Mouse (Mus musculus) liver, adult 10 weeks (tissue): ENCODE data around the gene Rnf167. TPM values are rescaled to one million over a fixed set of nuclear protein-coding genes. Genes with fewer than 3 reads are reported as not detected.

Source experiments
- polyA plus RNA-seq: library from polyadenylated mRNA; stranded (reverse); fragments of 350-450 nt; fragmentation: Illumina TruSeq; extraction: RNeasy Lipid Tissue Mini Kit (QIAGEN cat#74804); gene quantifications from one replicate; pipeline ENCODE4 v1.2.3, GENCODE M21; 2014; ENCODE audit warnings: low read depth, low replicate concordance

The Rnf167 gene
- 21.5 TPM for polyA plus RNA-seq

GRCm38 (mm10) chr11:70646691-70647650 is at the start of gene Rnf167, which contains the start of gene Slc25a11:
TSS of gene Rnf167 (plus strand) at chr11:70647235.
TSS of gene Slc25a11 (minus strand) at chr11:70647479.

GRCm38 (mm10) chr11:70615516-70616093 is 31.4 kb upstream of the Rnf167 start, which contains the start of gene 4930544D05Rik:
TSS of gene 4930544D05Rik (plus strand) at chr11:70615848.

DNA sequence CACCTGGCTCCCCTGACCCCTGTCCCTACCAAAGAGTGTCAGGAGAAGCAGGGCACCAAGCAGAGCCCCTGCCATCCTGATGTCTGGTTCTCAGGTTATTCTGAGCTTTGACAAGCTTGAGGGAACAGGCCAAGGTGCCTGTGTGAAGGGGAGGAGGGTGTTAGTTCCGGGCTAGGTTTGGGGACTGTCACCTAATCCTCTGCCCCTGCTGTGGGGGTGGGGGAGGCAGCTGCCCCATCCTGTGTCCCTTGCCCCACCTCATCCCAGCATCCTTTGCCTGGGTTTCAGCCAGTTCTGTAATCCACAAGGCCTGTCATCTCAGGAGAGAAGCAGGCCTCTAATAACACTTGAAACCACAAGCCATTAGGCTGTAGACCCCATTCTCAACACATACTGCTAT is 27.9 kb upstream of the Rnf167 start, which contains the start of gene Chrne:
Gene Chrne, minus strand, starts transcription at position 116 of the 400 bp plus-strand sequence.

GRCm38 (mm10) chr11:70638714-70639278 is 8.2 kb upstream of the Rnf167 start, which contains the start of gene Gp1ba:
TSS of gene Gp1ba (plus strand) at chr11:70639122.

DNA sequence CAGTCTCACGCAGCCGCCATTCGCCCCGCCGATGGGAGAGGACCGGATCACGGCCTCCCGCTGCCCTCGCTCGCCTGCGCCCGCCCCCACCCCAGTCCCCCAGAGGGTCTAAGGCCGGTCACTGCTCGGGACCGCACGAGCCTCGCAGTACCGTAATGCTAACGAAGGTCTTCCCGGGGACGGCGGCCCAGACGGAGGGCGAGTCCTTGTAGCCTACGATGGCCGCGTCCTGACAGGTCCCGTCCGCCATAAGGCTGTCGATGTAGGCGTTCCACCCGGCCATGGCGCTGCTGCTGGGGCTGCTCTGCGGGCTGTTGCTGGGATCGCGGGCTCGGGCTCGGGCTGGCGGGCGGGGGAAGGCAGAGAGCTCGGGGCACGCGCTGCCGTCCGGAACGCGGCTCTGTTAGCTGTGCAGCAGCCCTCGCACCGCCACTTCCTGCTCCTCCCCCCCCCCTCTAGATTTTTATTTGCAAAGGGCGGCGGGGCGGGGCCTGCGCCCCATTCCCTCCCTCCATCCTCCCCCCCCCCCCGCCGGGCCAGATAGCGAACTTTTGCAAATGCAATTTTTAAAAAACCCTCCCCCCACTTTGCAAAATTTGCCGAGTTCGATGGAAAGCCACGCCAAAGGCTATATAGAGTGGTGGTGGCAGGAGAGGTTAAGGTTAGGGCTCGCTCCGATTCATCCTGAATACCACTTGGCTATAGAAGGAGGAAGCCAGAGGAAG is 7.3 kb downstream of the Rnf167 start, which contains the start of gene Pfn1:
Gene Pfn1, minus strand, starts transcription at position 447 of the 725 bp plus-strand sequence.

DNA sequence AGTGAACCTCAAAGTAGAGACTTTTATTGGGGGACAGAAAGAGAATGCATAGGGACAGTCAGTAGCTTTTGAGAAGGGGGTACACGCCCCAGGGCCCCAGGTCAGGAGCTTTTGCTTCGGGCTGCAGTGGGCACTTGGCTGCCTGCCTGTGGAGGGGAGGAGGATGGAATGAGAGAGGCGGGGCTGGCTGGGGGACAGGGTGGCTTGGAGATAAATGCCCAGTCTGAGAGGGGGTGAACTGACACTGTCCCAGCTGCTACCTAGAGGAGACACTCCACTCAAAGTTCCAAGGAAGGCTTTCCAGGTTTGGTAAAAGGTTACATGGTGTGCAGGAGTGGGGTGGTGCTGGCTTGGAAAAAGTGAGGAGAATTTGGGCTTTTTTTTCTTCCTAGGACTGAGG is 9.9 kb downstream of the Rnf167 start, which contains the start of gene Eno3:
Gene Eno3, plus strand, starts transcription at position 239 of the 400 bp plus-strand sequence.

DNA sequence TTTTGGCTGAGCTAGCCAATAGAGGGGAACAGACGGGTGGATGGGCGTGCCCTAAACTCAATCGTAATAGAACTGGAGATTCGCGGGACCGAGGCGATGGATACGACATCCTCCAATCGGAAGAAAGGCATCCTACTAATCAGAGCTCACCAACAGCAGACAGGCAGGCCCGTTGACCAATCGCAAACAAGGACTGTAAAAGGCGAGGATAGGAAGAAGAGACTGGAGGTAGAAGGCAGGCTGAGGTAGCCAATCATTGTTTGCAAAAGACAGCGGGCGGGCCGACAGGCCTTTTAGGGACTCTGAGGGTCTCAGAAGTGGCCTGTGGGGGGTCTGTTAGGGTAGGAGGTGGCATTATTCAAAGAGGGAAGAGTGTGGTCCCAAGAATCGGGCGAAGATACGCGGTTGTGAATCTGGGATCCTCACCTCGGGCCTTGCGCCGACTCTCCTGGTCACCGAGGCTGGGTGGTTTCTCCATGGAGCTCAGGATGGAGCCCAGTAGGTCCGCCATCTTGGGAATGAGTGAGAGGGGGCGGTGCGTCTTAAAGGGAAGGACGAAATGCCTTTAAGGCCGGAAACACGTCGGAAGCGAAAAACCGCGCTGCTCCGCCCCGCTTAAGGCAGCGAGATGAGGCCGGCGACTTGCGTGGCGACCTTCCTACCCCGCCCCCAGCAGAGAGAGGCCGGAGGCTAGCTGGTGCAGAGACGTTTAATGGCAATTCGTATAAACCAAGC is 21.9 kb downstream of the Rnf167 start, which contains the start of gene Spag7:
Gene Spag7, minus strand, starts transcription at position 646 of the 735 bp plus-strand sequence.

GRCm38 (mm10) chr11:70687601-70688199 is 40.7 kb downstream of the Rnf167 start, which contains the start of gene Camta2:
TSS of gene Camta2 (minus strand) at chr11:70688105.

GRCm38 (mm10) chr11:70699722-70700556 is 52.9 kb downstream of the Rnf167 start, which contains the start of the genes Inca1 and Kif1c:
TSS of gene Inca1 (minus strand) at chr11:70700155.
TSS of gene Kif1c (plus strand) at chr11:70700548.

Other genes with a start within 250 kb of the Rnf167 start
- 1.6 TPM for gene Pelp1, start 237.2 kb upstream of the Rnf167 start, polyA plus RNA-seq
- gene Arrb2, start 214.6 kb upstream of the Rnf167 start, polyA plus RNA-seq = 1.6 TPM
- 4.3 TPM for gene Med11, start 195.3 kb upstream of the Rnf167 start, polyA plus RNA-seq
- gene Zmynd15, start 187.8 kb upstream of the Rnf167 start, polyA plus RNA-seq = 0.82 TPM
- gene Cxcl16, start 187.3 kb upstream of the Rnf167 start, polyA plus RNA-seq = 4.2 TPM
- not detected for gene Tm4sf5, start 142.0 kb upstream of the Rnf167 start, polyA plus RNA-seq
- gene Vmo1, start 132.6 kb upstream of the Rnf167 start, polyA plus RNA-seq = 0.93 TPM
- gene Gltpd2, start 128.0 kb upstream of the Rnf167 start, polyA plus RNA-seq = 3.8 TPM
- gene Psmb6, start 121.9 kb upstream of the Rnf167 start, polyA plus RNA-seq = 26.5 TPM
- gene Gm40193, start 114.3 kb upstream of the Rnf167 start, polyA plus RNA-seq = not detected
- 1.1 TPM for gene Pld2, start 107.2 kb upstream of the Rnf167 start, polyA plus RNA-seq
- gene Mink1, start 84.4 kb upstream of the Rnf167 start, polyA plus RNA-seq = 3.7 TPM
- gene 4930544D05Rik, start 31.4 kb upstream of the Rnf167 start, polyA plus RNA-seq = not detected
- gene Chrne, start 28.0 kb upstream of the Rnf167 start, polyA plus RNA-seq = not detected
- not detected for gene Gp1ba, start 8.1 kb upstream of the Rnf167 start, polyA plus RNA-seq
- gene Slc25a11, start 244 bp downstream of the Rnf167 start, polyA plus RNA-seq = 29.8 TPM
- 88.5 TPM for gene Pfn1, start 7.4 kb downstream of the Rnf167 start, polyA plus RNA-seq
- 0.37 TPM for gene Eno3, start 10.0 kb downstream of the Rnf167 start, polyA plus RNA-seq
- gene Spag7, start 22.2 kb downstream of the Rnf167 start, polyA plus RNA-seq = 18.3 TPM
- gene Camta2, start 40.9 kb downstream of the Rnf167 start, polyA plus RNA-seq = 0.74 TPM
- 21.2 TPM for gene Inca1, start 52.9 kb downstream of the Rnf167 start, polyA plus RNA-seq
- 16.3 TPM for gene Kif1c, start 53.3 kb downstream of the Rnf167 start, polyA plus RNA-seq
- 1.7 TPM for gene Zfp3, start 117.0 kb downstream of the Rnf167 start, polyA plus RNA-seq
- gene Scimp, start 165.4 kb downstream of the Rnf167 start, polyA plus RNA-seq = 2.3 TPM
- 50.6 TPM for gene Rabep1, start 197.5 kb downstream of the Rnf167 start, polyA plus RNA-seq